Mouse (Mus musculus): ENCODE data around the gene Hnf1a. TPM values are rescaled to one million over a fixed set of nuclear protein-coding genes. Genes with fewer than 3 reads are reported as not detected.

The Hnf1a gene
- polyA plus RNA-seq, 1 experiment, result not detected

DNA sequence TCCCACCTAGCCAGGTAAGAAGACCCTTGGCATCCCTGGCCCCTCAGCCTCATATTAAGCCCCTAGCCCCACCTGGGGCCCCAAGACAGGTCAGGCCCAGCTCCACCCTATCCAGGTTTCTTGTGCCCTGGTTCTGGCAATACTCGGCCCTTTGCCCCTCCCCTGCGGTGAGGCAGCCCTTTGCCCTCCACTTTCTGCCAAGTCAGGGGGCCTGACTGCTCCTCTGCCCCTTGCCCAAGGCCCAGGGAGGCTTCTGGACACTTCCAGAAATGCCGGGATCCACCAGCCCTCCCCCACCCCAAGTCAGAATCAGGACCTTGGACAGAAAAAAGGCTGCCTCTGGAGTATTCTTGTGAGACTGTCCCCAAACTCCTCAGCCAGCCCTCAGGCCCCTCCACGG, 1.8 kb downstream of the Hnf1a start:
- H3K4me3 ChIP-seq (replicated peaks; ENCODE audit: extremely low read depth, low read depth, low read length), result no peak overlapping the region
- 25% methylated on average over 4 of the region's 4 CpGs for WGBS
- no peak for TF ChIP-seq POLR2A (IDR thresholded peaks at IDR 0.05; ENCODE audit: borderline replicate concordance, extremely low read depth, low read depth, low read length)
- no peak for TF ChIP-seq CTCF (IDR thresholded peaks at IDR 0.05; ENCODE audit: insufficient read depth, low read length)
- DNase-seq, result no peak
- no peaks in the 10 kb centered on the region for H3K4me1 ChIP-seq (ENCODE audit: control insufficient read depth, insufficient read depth, low read length)

DNA sequence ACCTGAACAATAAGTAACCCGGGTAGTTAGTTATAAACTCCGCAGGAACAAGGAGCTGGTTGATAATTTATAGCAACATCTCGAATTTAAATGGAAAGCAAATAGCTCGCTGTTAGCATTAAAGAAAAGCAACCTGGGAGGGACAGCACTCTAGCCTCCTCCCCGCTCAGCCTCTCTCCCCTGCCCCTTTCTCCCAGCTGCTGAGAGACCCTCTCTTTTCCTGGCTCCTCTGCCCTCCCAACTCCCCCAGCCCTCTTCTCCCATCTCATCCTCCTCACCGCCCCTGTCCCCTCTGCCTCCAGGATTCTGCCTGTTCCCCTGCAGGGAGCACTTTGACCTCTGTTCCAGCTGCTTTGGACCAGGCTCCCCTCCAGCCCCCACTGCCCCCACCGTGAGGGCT, 2.2 kb downstream of the Hnf1a start:
- H3K4me1 ChIP-seq (ENCODE audit: control insufficient read depth, insufficient read depth, low read length), result no peaks in the 10 kb centered on the region
- WGBS, result 37% methylated on average over 7 of the region's 7 CpGs
- H3K4me3 ChIP-seq (replicated peaks; ENCODE audit: extremely low read depth, low read depth, low read length), result no peak overlapping the region
- DNase-seq, result no peak
- TF ChIP-seq POLR2A (IDR thresholded peaks at IDR 0.05; ENCODE audit: borderline replicate concordance, extremely low read depth, low read depth, low read length) (no peak), CTCF (IDR thresholded peaks at IDR 0.05; ENCODE audit: insufficient read depth, low read length) (no peak)

DNA sequence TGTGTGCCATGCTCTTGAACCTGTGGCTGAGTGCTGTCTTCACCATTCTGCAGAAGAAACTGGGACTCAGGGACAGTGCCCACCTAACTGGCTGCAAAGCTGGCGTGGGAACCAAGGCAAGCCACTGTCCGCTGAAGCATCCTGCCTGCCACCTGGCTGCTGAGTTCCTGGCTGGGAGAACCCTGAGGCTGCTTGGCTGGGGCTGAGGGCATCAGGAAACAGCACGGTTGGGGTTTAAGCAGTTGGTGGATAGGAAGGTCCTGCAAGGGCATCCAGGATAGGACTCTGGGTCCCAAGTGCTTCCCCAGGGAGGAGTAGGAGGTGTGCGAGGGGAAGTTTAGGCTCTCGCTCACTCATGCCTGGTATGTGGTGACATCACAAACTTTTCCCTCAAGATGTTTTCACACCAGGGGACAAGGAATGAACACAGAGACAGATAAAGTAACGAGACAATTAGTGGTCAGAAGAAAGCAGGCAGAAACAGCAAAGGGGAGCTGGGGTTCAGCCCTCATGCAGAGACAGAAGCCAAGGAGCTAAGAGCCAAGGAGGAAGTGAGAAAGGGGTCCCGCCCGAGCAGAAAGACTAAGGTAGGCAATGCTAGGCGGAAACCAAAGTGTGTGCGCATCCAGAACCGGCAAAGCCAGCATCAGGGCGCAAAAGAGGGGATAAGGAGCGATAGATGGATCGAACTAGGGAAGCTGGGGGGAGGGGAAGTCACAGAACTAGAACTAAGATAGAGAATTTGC, 3.2 kb downstream of the Hnf1a start:
- DNase-seq, result no peak
- Histone ChIP-seq H3K4me1 (ENCODE audit: control insufficient read depth, insufficient read depth, low read length) (no peaks in the 10 kb centered on the region), H3K4me3 (replicated peaks; ENCODE audit: extremely low read depth, low read depth, low read length) (no peak overlapping the region)
- TF ChIP-seq POLR2A (IDR thresholded peaks at IDR 0.05; ENCODE audit: borderline replicate concordance, extremely low read depth, low read depth, low read length) (no peak), CTCF (IDR thresholded peaks at IDR 0.05; ENCODE audit: insufficient read depth, low read length) (no peak)
- 29% methylated on average over 14 of the region's 14 CpGs for WGBS

DNA sequence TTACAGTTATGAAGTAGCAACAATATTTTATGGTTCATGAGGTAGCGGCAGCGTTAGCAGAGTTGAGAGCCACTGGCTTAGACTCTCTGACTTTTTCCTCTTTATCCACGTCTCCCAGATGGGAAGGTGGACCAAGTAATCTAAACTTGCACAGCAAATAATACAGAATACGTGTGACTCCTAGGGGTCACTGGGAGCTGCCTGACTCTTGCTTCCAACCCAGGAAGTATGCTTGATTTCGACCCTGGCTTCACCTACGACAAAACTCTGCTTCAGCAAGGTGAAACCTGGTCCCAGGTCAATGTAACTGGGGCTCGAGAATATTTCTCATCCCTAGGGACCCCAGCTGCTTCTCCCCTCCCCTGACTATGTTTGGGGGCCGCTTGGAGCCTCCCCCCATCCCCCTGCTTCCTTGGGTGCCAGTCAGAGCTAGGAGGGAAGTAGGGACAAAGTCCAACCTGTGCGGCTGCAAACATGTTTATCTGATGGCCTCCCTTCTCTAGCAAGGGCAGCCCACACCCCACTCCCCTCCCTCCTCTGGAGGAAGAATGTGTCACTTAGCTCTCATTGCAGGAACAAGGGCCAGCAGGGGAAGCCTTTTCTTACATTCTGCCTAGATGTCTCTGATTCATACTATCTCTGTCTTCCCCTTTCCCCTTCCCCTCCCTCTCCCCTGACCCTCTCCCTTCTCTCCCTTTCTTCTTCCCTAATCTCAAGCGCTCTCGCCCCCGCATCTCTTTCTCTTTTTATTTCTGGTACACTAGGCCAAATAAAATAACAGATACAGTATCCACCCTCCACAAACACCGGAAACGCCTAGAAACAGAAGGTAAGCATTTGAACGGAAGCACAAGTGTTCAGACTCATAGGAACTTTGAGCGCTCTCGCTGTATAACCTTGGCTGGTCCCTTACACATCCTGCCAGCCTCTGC, 5.7 kb downstream of the Hnf1a start:
- 43% methylated on average over 17 of the region's 17 CpGs for WGBS
- no peak overlapping the region for H3K4me3 ChIP-seq (replicated peaks; ENCODE audit: extremely low read depth, low read depth, low read length)
- no peaks in the 10 kb centered on the region for H3K4me1 ChIP-seq (ENCODE audit: control insufficient read depth, insufficient read depth, low read length)
- no peak for DNase-seq
- TF ChIP-seq CTCF (IDR thresholded peaks at IDR 0.05; ENCODE audit: insufficient read depth, low read length) (no peak), POLR2A (IDR thresholded peaks at IDR 0.05; ENCODE audit: borderline replicate concordance, extremely low read depth, low read depth, low read length) (no peak)

DNA sequence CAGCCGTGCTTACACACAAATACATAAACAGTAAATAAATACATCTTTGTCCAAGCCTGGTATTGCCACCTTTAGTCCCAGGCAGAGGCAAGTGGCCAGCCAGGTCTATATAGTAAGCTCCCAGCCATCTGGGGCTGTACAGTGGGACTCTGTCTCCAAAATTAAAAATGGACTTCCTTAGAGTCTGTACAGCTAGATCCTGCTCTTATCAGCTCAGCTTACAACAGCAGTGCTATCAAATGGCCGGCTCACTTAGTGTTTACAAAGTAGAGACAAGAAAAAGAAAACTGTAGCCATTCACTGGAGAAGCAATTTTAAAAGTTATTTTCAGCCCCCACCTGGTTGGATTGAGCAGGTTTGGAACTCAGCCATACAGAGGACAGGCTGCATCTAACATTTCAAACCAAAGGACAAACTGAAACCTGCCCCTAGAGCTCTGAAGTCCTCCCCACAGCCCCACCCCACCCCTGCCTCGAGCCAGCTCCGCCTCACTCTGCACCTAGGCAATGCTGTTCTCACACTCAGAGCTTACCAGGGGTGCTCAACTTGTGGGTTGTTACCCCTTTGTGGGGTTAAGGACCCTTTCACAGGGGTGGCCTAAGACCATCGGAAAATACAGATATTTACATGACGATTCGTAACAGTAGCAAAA, 6.5 kb downstream of the Hnf1a start:
- no peak for TF ChIP-seq CTCF (IDR thresholded peaks at IDR 0.05; ENCODE audit: insufficient read depth, low read length)
- TF ChIP-seq POLR2A (IDR thresholded peaks at IDR 0.05; ENCODE audit: borderline replicate concordance, extremely low read depth, low read depth, low read length), result no peak
- 47% methylated on average over 7 of the region's 7 CpGs for WGBS
- H3K4me3 ChIP-seq (replicated peaks; ENCODE audit: extremely low read depth, low read depth, low read length), result no peak overlapping the region
- no peak for DNase-seq
- no peaks in the 10 kb centered on the region for H3K4me1 ChIP-seq (ENCODE audit: control insufficient read depth, insufficient read depth, low read length)

DNA sequence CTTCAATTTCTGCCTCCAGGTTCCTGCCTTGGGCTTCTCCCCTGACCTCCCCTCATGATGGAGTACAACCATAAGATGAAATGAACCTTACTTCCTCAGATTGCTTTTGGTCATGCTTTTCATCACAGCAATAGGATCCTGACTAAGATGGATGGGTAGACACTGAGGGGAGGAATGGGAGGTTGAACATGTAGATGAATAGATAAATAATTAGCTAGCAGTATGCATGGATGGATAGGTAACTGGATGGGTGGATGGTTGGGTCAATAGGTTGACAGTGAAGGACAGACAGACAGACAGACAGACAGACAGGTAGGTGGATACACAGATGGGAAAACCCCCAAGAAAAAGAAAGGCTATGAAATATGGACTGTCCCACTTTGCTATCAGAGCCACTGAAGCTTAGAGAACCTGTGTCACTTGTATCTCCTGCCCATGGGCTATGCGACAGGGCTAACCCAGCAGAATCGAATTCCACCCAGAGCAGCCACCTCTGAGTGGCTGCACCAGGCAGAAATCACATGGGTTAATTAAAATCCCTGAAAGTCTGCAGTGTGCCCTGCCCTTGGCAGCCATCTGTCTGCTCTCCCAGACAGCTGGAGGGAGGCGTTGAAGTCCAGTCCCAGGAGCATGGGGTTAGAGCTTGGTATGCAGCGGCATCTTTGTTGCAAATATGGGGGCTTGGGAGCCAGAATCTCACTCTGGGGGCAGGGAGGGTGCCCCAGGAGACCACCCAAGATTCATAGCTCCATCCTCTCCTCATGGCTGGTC, 9.1 kb downstream of the Hnf1a start:
- no peak overlapping the region for H3K4me3 ChIP-seq (replicated peaks; ENCODE audit: extremely low read depth, low read depth, low read length)
- 40% methylated on average over 4 of the region's 4 CpGs for WGBS
- TF ChIP-seq CTCF (IDR thresholded peaks at IDR 0.05; ENCODE audit: insufficient read depth, low read length), result no peak
- no peak for TF ChIP-seq POLR2A (IDR thresholded peaks at IDR 0.05; ENCODE audit: borderline replicate concordance, extremely low read depth, low read depth, low read length)

DNA sequence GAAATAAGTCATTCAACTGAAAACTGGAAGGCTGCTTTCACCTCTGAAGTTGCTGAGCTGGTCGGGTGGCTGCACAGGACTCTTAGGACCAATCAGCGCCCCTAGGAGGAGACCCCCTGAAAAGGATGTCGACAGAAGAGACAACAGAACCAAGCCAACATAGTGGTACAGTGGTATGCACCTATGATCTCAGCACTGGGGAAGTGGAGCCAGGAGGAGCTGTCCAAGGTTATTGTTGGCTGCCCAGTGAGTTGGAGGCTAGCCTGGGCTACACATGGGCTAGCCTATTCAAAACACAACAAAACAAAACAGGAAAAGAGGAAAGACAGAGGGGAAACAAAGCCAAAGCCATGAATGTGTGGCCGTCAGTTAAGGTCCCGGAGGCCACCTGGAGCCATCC, 12.8 kb downstream of the Hnf1a start:
- Histone ChIP-seq H3K4me3 (replicated peaks; ENCODE audit: extremely low read depth, low read depth, low read length) (no peak overlapping the region), H3K4me1 (ENCODE audit: control insufficient read depth, insufficient read depth, low read length) (no peaks in the 10 kb centered on the region)
- no peak for DNase-seq
- no peak for TF ChIP-seq CTCF (IDR thresholded peaks at IDR 0.05; ENCODE audit: insufficient read depth, low read length)
- no peak for TF ChIP-seq POLR2A (IDR thresholded peaks at IDR 0.05; ENCODE audit: borderline replicate concordance, extremely low read depth, low read depth, low read length)
- 83% methylated on average over 5 of the region's 5 CpGs for WGBS

More for the DNA sequence above, 9.1 kb downstream of the Hnf1a start:
- H3K4me1 ChIP-seq (ENCODE audit: control insufficient read depth, insufficient read depth, low read length), result no peaks in the 10 kb centered on the region
- no peak for DNase-seq

DNA sequence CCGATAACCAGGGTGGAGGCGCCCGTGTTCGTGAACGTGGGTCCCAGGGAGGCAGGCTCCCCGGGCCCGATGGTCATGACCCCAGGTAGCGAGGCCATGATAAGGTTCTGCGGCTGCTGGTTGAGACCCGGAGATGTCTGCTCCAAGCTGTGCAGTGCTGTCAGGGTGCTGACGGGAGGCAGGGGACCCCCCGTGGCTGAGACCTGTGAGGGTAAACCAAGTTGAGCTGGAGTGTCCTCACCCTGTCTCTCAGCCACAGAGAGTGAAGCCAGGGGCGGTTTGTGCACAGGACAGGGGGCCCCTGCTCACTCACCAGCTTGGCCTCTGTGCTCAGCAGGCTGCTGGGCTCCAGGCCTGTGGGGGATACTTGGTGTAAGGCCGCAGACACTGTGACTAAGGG, 17.6 kb downstream of the Hnf1a start:
- Histone ChIP-seq H3K4me3 (replicated peaks; ENCODE audit: extremely low read depth, low read depth, low read length) (no peak overlapping the region), H3K4me1 (ENCODE audit: control insufficient read depth, insufficient read depth, low read length) (no peaks in the 10 kb centered on the region)
- DNase-seq, result no peak
- WGBS, result 83% methylated on average over 14 of the region's 14 CpGs
- no peak for TF ChIP-seq POLR2A (IDR thresholded peaks at IDR 0.05; ENCODE audit: borderline replicate concordance, extremely low read depth, low read depth, low read length)
- TF ChIP-seq CTCF (IDR thresholded peaks at IDR 0.05; ENCODE audit: insufficient read depth, low read length), result no peak

All from lung, adult 2 months (tissue).